Mouse (Mus musculus) heart, embryonic 14.5 days (tissue): Measurements from ENCODE around the gene Pkd2. TPM values are rescaled to one million over a fixed set of nuclear protein-coding genes. Genes with fewer than 3 reads are reported as not detected.

Experiments
- ATAC-seq: fragments of 200-750 bp; cut with Nextera tagmentation; 2 replicates; pipeline ENCODE4 v1.8.0; 2017; ENCODE audit warnings: low read depth, moderate TSS enrichment; ENCODE audit not compliant: insufficient number of reproducible peaks, insufficient read depth, low FRiP score
- H3K27ac ChIP-seq, 2 experiments: fragments of 200-500 bp in 1 of 2; fragments of 300-500 bp in 1 of 2; sonication (generic) in 1 of 2; replicated peaks in 1 of 2; 2 replicates each; pipeline ENCODE4 v1.5.1; 2012 to 2014; ENCODE audit warnings: low read depth in 2 of 2, low read length in 2 of 2, control low read depth in 1 of 2, mild to moderate bottlenecking in 1 of 2, mixed read lengths in 1 of 2; ENCODE audit not compliant: control insufficient read depth in 1 of 2, insufficient read depth in 1 of 2
- H3K27me3 ChIP-seq: fragments of 300-500 bp; sonication (generic); 2 replicates; pipeline ENCODE4 v1.6.1; 2014; ENCODE audit warnings: mild to moderate bottlenecking, low read length, control low read depth; ENCODE audit not compliant: control insufficient read depth, insufficient read depth
- H3K36me3 ChIP-seq: fragments of 300-500 bp; sonication (generic); 2 replicates; pipeline ENCODE4 v1.6.1; 2014; ENCODE audit warnings: mild to moderate bottlenecking, control low read depth, low read length, mixed read lengths; ENCODE audit not compliant: control insufficient read depth, insufficient read depth
- H3K4me1 ChIP-seq, 2 experiments: fragments of 200-500 bp in 1 of 2; fragments of 300-500 bp in 1 of 2; sonication (generic) in 1 of 2; 2 replicates each; pipeline ENCODE4 v1.6.1; 2012 to 2014; ENCODE audit warnings: low read length in 2 of 2, control low read depth in 1 of 2, mixed read lengths in 1 of 2; ENCODE audit not compliant: control insufficient read depth in 2 of 2, insufficient read depth in 2 of 2
- H3K4me2 ChIP-seq: fragments of 300-500 bp; sonication (generic); 2 replicates; pipeline ENCODE4 v1.6.1; 2014; ENCODE audit warnings: mild to moderate bottlenecking, low read length
- H3K4me3 ChIP-seq, 2 experiments: fragments of 200-500 bp in 1 of 2; fragments of 300-500 bp in 1 of 2; sonication (generic) in 1 of 2; 2 replicates each; pipeline ENCODE4 v1.5.1; 2012 to 2014; ENCODE audit warnings: low read length in 2 of 2, mild to moderate bottlenecking in 2 of 2, control low read depth in 1 of 2, low read depth in 1 of 2, moderate library complexity in 1 of 2; ENCODE audit not compliant: control insufficient read depth in 1 of 2, insufficient read depth in 1 of 2
- H3K9ac ChIP-seq: fragments of 300-500 bp; sonication (generic); 2 replicates; pipeline ENCODE4 v1.6.1; 2014; ENCODE audit warnings: mild to moderate bottlenecking, low read length
- H3K9me3 ChIP-seq: fragments of 300-500 bp; sonication (generic); 2 replicates; pipeline ENCODE4 v1.6.1; 2016; ENCODE audit warnings: low read length, control low read depth; ENCODE audit not compliant: control insufficient read depth
- WGBS: fragments of 180-500 bp; shearing (Covaris S2); extraction: QIAGEN DNeasy Blood & Tissue Kit; methylation state at CpG from one replicate; pipeline ENCODE4 v1.1.7; 2014; 5-methylcytosine and 5-hydroxymethylcytosine counted together
- polyA plus RNA-seq: library from polyadenylated mRNA; unstranded; fragments of >200 nt; fragmentation: Nextera tagmentation; extraction: Ambion mirVana; gene quantifications from 2 replicates; pipeline ENCODE4 v1.2.1, GENCODE M21; 2014

Gene Pkd2
- polyA plus RNA-seq, 1 experiment from 2014 or later: 15.3 TPM

DNA sequence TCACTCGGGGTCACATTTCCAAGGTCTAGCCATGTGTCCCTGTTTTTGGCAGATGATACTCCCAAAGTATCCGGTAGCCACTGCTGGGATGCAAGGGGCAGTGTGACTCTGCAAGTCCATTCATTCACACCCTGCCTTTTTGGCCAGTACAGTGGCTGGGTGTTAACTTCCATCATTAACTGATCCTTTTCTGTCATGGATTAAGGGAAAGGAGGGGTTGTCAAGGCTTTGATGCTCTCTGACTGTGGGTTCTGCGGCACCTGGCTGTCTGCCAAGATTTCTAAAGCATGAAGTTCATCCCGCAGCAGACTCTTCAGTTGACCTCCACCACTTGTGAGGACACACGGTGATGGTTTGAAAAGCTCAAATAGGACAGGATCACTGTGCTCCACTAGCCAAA lies 32.3 kb downstream of the Pkd2 start:
- H3K9me3 ChIP-seq: no peaks in the 10 kb centered on the region
- no peak overlapping the region for H3K27ac ChIP-seq
- no peaks in the 10 kb centered on the region for H3K27me3 ChIP-seq
- WGBS: 29% methylated on average over 5 of the region's 5 CpGs
- H3K9ac ChIP-seq: no peak overlapping the region
- no peak overlapping the region for H3K4me2 ChIP-seq
- peaks cover 91% of the 10 kb centered on the region for H3K36me3 ChIP-seq
- no peak overlapping the region for H3K4me3 ChIP-seq
- ATAC-seq: no peak
- peaks cover 0 to 6% of the 10 kb centered on the region in 2 experiments; a peak in 1 of 4 replicates for H3K4me1 ChIP-seq

DNA sequence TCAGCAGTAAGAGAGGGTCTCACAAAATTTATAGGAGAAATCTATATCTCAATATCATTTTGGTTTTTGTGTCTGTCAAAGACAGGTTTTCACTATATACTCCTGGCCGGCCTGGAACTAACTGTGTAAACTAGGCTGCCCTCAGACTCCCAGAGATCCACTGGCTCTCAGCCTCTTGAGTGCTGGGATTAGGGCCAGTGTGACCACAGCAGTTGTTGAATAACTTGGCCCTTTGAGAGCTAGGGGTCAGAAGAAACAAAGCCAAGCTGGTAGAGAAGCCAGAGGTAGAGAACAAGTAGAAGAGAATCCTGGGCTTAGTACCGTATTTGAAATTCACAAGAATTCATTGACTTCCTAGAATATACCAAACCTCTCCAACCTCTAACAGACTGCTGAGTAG lies 45.6 kb downstream of the Pkd2 start:
- peaks cover 0 to 11% of the 10 kb centered on the region in 2 experiments; a peak in 2 of 4 replicates for H3K4me1 ChIP-seq
- no peak overlapping the region for H3K4me3 ChIP-seq
- H3K36me3 ChIP-seq: peaks cover 50% of the 10 kb centered on the region
- no peaks in the 10 kb centered on the region for H3K27me3 ChIP-seq
- 94% methylated on average over 2 of the region's 2 CpGs for WGBS
- no peak overlapping the region for H3K9ac ChIP-seq
- no peak overlapping the region for H3K4me2 ChIP-seq
- no peak for ATAC-seq
- H3K9me3 ChIP-seq: no peaks in the 10 kb centered on the region
- no peak overlapping the region for H3K27ac ChIP-seq

DNA sequence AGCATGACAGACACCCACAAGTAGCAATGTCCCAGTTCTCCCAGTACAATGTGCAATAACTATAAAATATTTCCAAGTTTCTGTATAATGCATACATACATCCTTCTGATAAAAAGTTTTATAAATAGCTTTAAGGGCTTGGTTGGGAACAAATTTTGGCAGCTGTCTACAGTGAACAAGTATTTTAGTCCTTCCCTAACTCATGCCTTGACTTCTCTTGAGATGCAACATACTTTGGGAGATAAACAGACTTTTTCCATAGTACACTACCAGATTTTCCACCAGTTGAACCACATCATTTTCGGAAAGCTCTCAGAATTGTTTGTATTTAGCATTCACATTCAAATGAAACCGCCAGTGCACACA lies 48.6 kb downstream of the Pkd2 start:
- Histone ChIP-seq H3K36me3 (peaks cover 29% of the 10 kb centered on the region), H3K4me2 (peak overlapping the region; percentile 74), H3K4me1 (peaks cover 0 to 11% of the 10 kb centered on the region in 2 experiments; a peak in 3 of 4 replicates), H3K9ac (peak overlapping the region; percentile 89), H3K9me3 (no peaks in the 10 kb centered on the region), H3K27me3 (no peaks in the 10 kb centered on the region), H3K4me3 (peak overlapping the region; percentile 10 to 92; a peak in 3 of 4 replicates), H3K27ac (peak overlapping the region in 1 of 2 experiments; percentile 38; a peak in 2 of 4 replicates)
- 0% methylated on average over 2 of the region's 2 CpGs for WGBS
- ATAC-seq: no peak

DNA sequence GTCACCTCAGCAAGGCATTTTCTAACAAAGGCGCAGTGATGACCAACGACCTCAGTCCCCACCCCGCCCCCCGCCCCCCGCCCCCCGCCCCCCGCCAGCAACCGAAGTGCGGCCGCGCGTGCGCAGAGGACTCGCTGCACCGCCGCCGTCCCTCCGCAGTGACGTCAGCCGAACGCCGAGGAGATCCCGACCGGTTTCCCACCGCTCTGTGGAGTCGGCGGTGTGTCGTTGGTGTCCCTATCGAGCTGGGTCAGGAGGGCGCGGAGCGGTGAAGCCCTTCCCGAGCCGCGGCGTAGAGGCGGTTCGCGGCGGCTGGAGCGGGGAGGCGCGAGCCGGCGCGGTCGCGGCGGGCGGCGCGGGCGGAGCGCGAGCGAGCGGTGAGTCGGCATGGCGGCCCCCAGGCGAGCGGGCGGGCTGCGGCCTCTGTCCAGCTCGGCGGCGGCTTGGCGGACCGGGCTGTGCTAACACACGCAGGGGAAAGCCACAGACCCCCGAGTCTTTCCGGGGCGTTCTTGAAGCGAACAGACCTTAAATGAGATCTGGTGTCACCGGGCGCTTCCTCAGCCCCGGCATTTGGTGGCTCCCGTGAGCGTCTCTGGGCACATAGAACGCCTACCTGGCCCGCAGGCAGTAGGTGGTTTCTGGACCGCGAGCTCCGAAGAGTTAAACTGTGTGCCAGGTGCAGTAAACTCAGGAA lies 49.1 kb downstream of the Pkd2 start, which contains the start of gene BC005561:
TSS of gene BC005561 (plus strand) at position 158 of the 697 bp plus-strand sequence.
- Histone ChIP-seq H3K4me2 (peak within 1 kb of the TSS; percentile 74), H3K4me1 (peaks cover 0 to 11% of the 10 kb centered on the region in 2 experiments; a peak in 3 of 4 replicates), H3K36me3 (peaks cover 28% of the 10 kb centered on the region), H3K9me3 (no peaks in the 10 kb centered on the region), H3K4me3 (peak within 1 kb of the TSS; percentile 87 to 92), H3K27ac (peak within 1 kb of the TSS; percentile 78 to 90), H3K27me3 (no peaks in the 10 kb centered on the region), H3K9ac (peak within 1 kb of the TSS; percentile 89)
- peak; percentile 92 for ATAC-seq
- under 1% methylated on average over 56 of the region's 83 CpGs for WGBS

DNA sequence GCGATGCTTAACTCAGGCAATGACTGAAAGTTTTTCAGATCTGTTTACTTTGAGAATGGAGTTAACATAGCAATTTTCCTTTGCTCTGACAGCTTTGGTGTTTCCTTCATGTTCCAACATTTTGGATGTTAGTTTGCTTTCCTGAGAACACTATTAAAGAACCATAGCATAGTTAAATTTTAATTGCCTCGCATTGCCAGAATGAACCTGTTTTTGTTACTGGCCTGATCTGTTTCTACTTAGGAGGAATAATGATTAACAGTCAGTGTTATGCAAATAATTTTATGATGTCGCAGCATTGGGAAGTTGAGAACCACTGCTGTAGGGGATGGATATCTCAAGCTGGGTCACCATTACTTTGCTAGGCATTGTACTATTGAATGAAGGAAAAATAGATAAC lies 52.0 kb downstream of the Pkd2 start:
- no peaks in the 10 kb centered on the region for H3K9me3 ChIP-seq
- WGBS: 92% methylated on average over 3 of the region's 3 CpGs
- H3K27ac ChIP-seq: no peak overlapping the region

GRCm38 (mm10) chr5:104538612-104539011 lies 79.4 kb downstream of the Pkd2 start:
- Histone ChIP-seq H3K27ac (no peak overlapping the region), H3K9ac (no peak overlapping the region), H3K36me3 (peaks cover 63% of the 10 kb centered on the region), H3K9me3 (no peaks in the 10 kb centered on the region), H3K4me1 (no peaks in the 10 kb centered on the region), H3K4me3 (no peak overlapping the region), H3K27me3 (no peaks in the 10 kb centered on the region), H3K4me2 (no peak overlapping the region)
- ATAC-seq: no peak
- WGBS: 98% methylated on average over 1 of the region's 1 CpGs

More for the DNA sequence above, 52.0 kb downstream of the Pkd2 start:
- no peak for ATAC-seq
- Histone ChIP-seq H3K4me2 (no peak overlapping the region), H3K4me3 (no peak overlapping the region), H3K27me3 (no peaks in the 10 kb centered on the region), H3K4me1 (peaks cover 0 to 11% of the 10 kb centered on the region in 2 experiments; a peak in 3 of 4 replicates), H3K9ac (no peak overlapping the region), H3K36me3 (0 out of 2 replicates have a peak, but pooled peaks cover 14% of the 10 kb centered on the region)

GRCm38 (mm10) chr5:104539331-104539730 lies 80.1 kb downstream of the Pkd2 start:
- Histone ChIP-seq H3K4me2 (no peak overlapping the region), H3K27ac (no peak overlapping the region), H3K4me3 (no peak overlapping the region), H3K9ac (no peak overlapping the region), H3K36me3 (peaks cover 67% of the 10 kb centered on the region), H3K4me1 (no peaks in the 10 kb centered on the region), H3K9me3 (no peaks in the 10 kb centered on the region), H3K27me3 (no peaks in the 10 kb centered on the region)
- no peak for ATAC-seq
- 96% methylated on average over 4 of the region's 4 CpGs for WGBS
